Mouse (Mus musculus) liver, adult 2 months (tissue): ENCODE data around the gene Mrrf. TPM values are rescaled to one million over a fixed set of nuclear protein-coding genes. Genes with fewer than 3 reads are reported as not detected.
"Not testable (repeated sequence)": the region's sequence is repeated elsewhere in the genome, so short reads cannot be mapped to it uniquely, and the experiment has no call there.

ENCODE experiments used
- DNase-seq: peaks from one replicate; pipeline ENCODE4 v3.0.0-alpha.2; 2011; ENCODE audit warnings: low read depth, low spot score; ENCODE audit errors: extremely low read depth
- H3K27ac ChIP-seq: fragments of 200-500 bp; replicated peaks from 2 replicates; pipeline ENCODE4 v1.5.1; 2012; ENCODE audit warnings: low read depth, mild to moderate bottlenecking, control low read depth, inconsistent platforms, low read length; ENCODE audit not compliant: insufficient read depth
- H3K27me3 ChIP-seq: fragments of 200-500 bp; 2 replicates; pipeline ENCODE4 v1.6.1; 2012; ENCODE audit warnings: mild to moderate bottlenecking, moderate library complexity, low read length, inconsistent platforms; ENCODE audit not compliant: control insufficient read depth, insufficient read depth
- H3K36me3 ChIP-seq: fragments of 200-500 bp; 2 replicates; pipeline ENCODE4 v1.6.1; 2012; ENCODE audit warnings: low read length, inconsistent platforms; ENCODE audit not compliant: control insufficient read depth, insufficient read depth
- H3K4me1 ChIP-seq: fragments of 200-500 bp; 2 replicates; pipeline ENCODE4 v1.6.1; 2011; ENCODE audit warnings: low read length; ENCODE audit not compliant: control insufficient read depth, insufficient read depth
- H3K4me3 ChIP-seq: fragments of 200-500 bp; 2 replicates; pipeline ENCODE4 v1.5.1; 2011; ENCODE audit warnings: low read depth, mild to moderate bottlenecking, control low read depth, low read length, moderate library complexity; ENCODE audit not compliant: insufficient read depth
- H3K79me2 ChIP-seq: fragments of 200-500 bp; 2 replicates; pipeline ENCODE4 v1.6.1; 2012; ENCODE audit warnings: inconsistent platforms, mild to moderate bottlenecking, low read length, moderate library complexity; ENCODE audit not compliant: control insufficient read depth, insufficient read depth
- H3K9ac ChIP-seq: fragments of 200-500 bp; 2 replicates; pipeline ENCODE4 v1.6.1; 2012; ENCODE audit warnings: low read depth, mild to moderate bottlenecking, control low read depth, inconsistent platforms, low read length
- CTCF ChIP-seq: fragments of 200-500 bp; IDR thresholded peaks from 2 replicates; pipeline ENCODE4 v1.5.1; 2011; ENCODE audit warnings: low read depth, low read length, control low read depth
- POLR2A ChIP-seq: fragments of 200-500 bp; IDR thresholded peaks from 2 replicates; pipeline ENCODE4 v1.6.1; 2011; ENCODE audit warnings: low read length, control low read depth; ENCODE audit not compliant: insufficient read depth; ENCODE audit errors: extremely low read depth
- WGBS: fragments of 180-500 bp; shearing (Covaris S2); methylation state at CpG from one replicate; pipeline ENCODE4 v1.1.7; 2018; 5-methylcytosine and 5-hydroxymethylcytosine counted together
- polyA plus RNA-seq: library from polyadenylated mRNA; depleted of rRNA; stranded (reverse); fragments of >200 nt; gene quantifications from 2 replicates; pipeline ENCODE4 v1.2.3, GENCODE M21; 2012
- total RNA-seq: library from RNA; depleted of rRNA; stranded (reverse); fragments of >200 nt; gene quantifications from 2 replicates; pipeline ENCODE4 v1.2.3, GENCODE M21; 2014

Mrrf gene
- total and polyA plus RNA-seq, 2 experiments, result 20.0 to 28.0 TPM

- 89% methylated on average over 6 of the region's 6 CpGs for WGBS
- TF ChIP-seq CTCF (no peak), POLR2A (no peak)
- peaks cover 1% of the 10 kb centered on the region; the same call in 1 of the 2 replicates for H3K36me3 ChIP-seq
- no peak overlapping the region for H3K27ac ChIP-seq
- H3K4me1 ChIP-seq, result no peaks in the 10 kb centered on the region
- H3K27me3 ChIP-seq, result no peaks in the 10 kb centered on the region
- no peak overlapping the region for H3K4me3 ChIP-seq
- no peak overlapping the region for H3K9ac ChIP-seq
- DNase-seq, result no peak
- no peaks in the 10 kb centered on the region for H3K79me2 ChIP-seq
These were observed 48.7 kb downstream of the Mrrf start for GRCm38 (mm10) chr2:36184876-36185275.

- WGBS, result 77% methylated on average over 6 of the region's 6 CpGs
These were observed 53.0 kb downstream of the Mrrf start for GRCm38 (mm10) chr2:36189200-36189599.

GRCm38 (mm10) chr2:36191098-36191941 is 55.1 kb downstream of the Mrrf start:
- no peak overlapping the region for H3K4me3 ChIP-seq
- H3K27ac ChIP-seq, result no peak overlapping the region
- 73% methylated on average over 12 of the region's 12 CpGs for WGBS
- no peak for DNase-seq
- no peaks in the 10 kb centered on the region for H3K4me1 ChIP-seq
- H3K9ac ChIP-seq, result no peak overlapping the region
- H3K36me3 ChIP-seq, result no peaks in the 10 kb centered on the region; the same call in 1 of the 2 replicates
- H3K27me3 ChIP-seq, result no peaks in the 10 kb centered on the region
- no peak for TF ChIP-seq CTCF
- no peak for TF ChIP-seq POLR2A
- no peaks in the 10 kb centered on the region for H3K79me2 ChIP-seq

More at GRCm38 (mm10) chr2:36189200-36189599, 53.0 kb downstream of the Mrrf start:
- H3K79me2 ChIP-seq, DNase-seq, H3K36me3 ChIP-seq, H3K4me1 ChIP-seq, H3K27ac ChIP-seq, H3K27me3 ChIP-seq, H3K4me3 ChIP-seq, H3K9ac ChIP-seq: not testable (repeated sequence)

GRCm38 (mm10) chr2:36197021-36197420 is 60.8 kb downstream of the Mrrf start:
- no peak overlapping the region for H3K9ac ChIP-seq
- no peaks in the 10 kb centered on the region for H3K79me2 ChIP-seq
- TF ChIP-seq CTCF, result no peak
- TF ChIP-seq POLR2A, result no peak
- no peak overlapping the region for H3K4me3 ChIP-seq
- H3K27ac ChIP-seq, result no peak overlapping the region
- no peak for DNase-seq
- WGBS, result 63% methylated on average over 3 of the region's 3 CpGs
- H3K27me3 ChIP-seq, result no peaks in the 10 kb centered on the region
- H3K4me1 ChIP-seq, result no peaks in the 10 kb centered on the region
- H3K36me3 ChIP-seq, result no peaks in the 10 kb centered on the region

- 34% methylated on average over 20 of the region's 20 CpGs for WGBS
- Histone ChIP-seq H3K9ac (no peak overlapping the region), H3K36me3 (no peaks in the 10 kb centered on the region), H3K4me1 (no peaks in the 10 kb centered on the region), H3K79me2 (no peaks in the 10 kb centered on the region), H3K27me3 (no peaks in the 10 kb centered on the region), H3K27ac (no peak overlapping the region), H3K4me3 (no peak overlapping the region)
- TF ChIP-seq POLR2A, result no peak
- TF ChIP-seq CTCF, result no peak
- no peak for DNase-seq
These were observed 62.0 kb downstream of the Mrrf start for GRCm38 (mm10) chr2:36197919-36198881.

- Histone ChIP-seq H3K27ac (no peak overlapping the region), H3K79me2 (no peaks in the 10 kb centered on the region), H3K36me3 (no peaks in the 10 kb centered on the region), H3K27me3 (no peaks in the 10 kb centered on the region), H3K9ac (no peak overlapping the region), H3K4me1 (no peaks in the 10 kb centered on the region), H3K4me3 (no peak overlapping the region)
- no peak for DNase-seq
- TF ChIP-seq CTCF (no peak), POLR2A (no peak)
- 51% methylated on average over 3 of the region's 3 CpGs for WGBS
These were observed 62.7 kb downstream of the Mrrf start for GRCm38 (mm10) chr2:36198882-36199262.
